Mouse (Mus musculus) fibroblast of lung, adult 2 months (primary cell): Measurements from ENCODE around the gene Gm6583.
"Not testable (repeated sequence)": the region's sequence is repeated elsewhere in the genome, so short reads cannot be mapped to it uniquely, and the experiment has no call there.

ENCODE experiments used
- DNase-seq: peaks from one replicate; pipeline ENCODE4 v3.0.0-alpha.2; 2011; ENCODE audit warnings: low read depth

The Gm6583 gene

DNA sequence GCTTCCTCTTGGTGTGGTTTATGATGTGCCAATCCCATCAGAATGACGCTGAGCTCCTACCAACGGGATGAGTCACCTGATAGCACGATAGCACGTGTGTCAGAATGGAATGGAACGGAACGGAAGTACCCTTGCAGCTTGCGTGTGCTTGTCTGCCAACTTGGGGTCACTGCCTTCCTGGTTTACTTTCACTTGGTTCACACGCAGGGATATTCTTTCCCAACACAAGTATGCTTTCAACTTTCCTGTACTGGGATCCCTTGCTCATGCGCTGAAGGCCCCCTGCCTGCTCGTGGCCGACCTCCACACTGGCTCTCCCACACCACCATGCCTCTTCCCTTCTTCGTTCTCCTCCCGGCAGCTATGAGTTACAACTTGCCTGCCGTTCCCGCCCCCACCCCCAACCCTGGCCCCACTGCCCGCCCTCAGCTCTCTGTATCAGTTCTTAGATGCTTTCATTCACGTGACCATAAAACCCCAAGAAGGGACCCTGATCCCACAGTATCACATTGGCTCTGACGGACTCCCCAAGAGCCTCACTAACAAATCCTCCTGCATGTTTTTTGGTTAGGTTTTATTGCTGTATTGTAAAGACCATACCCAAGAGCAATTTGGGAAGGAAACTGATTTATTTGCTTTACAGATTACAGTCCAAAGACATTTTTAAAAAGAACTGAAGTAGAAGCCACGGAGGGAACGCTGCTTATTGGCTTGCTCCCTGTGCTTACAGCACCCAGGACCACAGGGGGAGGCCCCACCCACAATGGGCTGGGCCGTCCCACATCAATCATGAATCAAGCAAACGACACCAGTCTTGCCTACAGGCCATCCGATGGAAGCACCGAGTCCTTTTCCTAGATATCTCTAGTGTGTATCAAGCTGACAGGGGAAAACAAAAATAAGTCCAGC lies 30.9 kb downstream of the Gm6583 start:
- DNase-seq = no peak

DNA sequence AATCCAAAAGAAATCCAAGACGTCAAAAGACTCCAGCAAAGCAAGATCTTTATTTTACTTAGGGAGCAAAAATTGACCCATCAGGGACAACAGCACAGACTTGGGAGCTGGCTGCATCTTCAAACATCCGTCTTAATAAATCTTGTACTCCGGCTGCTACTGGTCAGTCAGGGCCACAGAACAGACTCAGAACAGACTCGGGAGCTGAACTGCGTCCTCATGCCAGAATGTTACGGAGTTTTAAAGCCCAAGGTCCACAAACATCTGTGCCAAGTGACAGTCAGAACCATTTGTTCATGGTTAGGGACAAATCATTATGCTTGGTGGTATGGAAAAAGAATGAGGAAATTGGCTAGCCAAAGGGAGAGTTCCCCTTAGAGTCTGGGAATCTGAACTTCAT lies 32.6 kb downstream of the Gm6583 start:
- no peak for DNase-seq

DNA sequence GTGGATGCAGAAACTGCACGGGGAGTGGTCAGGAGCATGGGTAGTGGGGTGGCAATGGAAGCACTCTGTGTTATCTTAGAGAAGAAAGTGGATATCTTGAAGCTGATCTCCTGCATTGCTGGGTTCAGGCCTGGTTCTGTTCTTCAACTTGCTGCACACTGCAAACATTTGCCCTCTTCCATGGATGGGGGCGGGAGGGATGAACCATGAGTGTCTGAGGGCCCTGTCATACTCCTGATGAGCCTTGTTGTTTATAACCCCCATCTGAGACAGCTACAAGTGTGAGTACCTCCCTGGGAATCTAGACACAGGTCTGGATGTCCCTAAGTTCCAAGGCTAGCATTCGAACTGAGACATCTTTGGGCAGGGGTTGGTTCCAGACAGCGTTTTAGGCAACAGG lies 34.5 kb downstream of the Gm6583 start:
- no peak for DNase-seq

DNA sequence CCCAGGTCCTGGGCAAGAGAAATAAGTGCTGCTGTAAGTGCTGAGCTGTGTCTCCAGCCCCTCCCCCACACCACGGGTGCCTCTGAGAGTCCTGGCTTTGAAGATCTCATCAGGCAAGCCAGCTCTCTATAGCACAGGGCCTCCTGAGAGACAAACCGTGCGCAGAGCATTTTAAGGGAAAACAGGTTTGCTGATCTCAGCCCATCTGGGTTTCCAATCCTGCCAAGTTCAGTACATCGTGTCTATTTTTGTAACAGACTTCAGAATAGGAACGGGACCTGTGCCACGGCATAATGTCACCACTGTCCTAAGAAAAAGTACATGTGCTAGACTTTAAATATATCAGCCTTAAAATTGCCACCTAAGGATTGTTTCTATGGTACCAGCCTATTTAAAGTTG lies 34.9 kb downstream of the Gm6583 start:
- no peak for DNase-seq

DNA sequence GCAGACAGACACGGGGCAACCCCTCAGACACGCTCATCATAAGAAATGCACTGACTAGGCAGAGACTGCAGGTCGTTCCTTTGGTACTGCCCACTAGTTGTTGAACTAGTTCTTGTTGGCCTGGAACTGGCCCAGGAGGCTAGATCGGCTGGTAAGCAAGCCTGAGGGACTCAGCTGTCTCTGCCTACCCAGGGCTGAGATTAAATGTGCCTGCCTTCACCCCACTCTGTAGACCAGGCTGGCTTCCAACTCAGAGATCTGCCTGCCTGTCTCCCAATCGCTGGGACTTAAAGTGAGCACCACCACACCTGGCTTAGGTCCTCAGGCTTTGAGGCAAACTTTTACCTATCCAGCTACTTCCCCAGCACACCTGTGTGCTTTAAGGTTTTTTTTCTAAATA lies 35.5 kb downstream of the Gm6583 start:
- DNase-seq = no peak

DNA sequence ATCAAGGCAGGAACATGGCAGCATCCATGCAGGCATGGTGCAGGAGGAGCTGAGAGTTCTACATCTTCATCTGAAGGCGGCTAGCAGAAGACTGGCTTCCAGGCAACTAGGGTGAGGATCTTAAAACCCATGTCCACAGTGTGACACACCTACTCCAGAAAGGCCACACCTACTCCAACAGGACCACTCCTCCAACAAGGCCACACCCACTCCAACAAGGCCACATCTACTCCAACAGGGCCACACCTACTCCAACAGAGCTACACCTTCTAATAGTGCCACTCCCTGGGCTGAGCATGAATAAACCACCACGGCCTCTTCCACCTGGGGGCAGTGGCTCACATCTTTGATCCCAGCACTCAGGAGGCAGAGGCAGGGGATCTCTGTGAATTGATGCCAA lies 36.5 kb downstream of the Gm6583 start:
- not testable (repeated sequence) for DNase-seq

DNA sequence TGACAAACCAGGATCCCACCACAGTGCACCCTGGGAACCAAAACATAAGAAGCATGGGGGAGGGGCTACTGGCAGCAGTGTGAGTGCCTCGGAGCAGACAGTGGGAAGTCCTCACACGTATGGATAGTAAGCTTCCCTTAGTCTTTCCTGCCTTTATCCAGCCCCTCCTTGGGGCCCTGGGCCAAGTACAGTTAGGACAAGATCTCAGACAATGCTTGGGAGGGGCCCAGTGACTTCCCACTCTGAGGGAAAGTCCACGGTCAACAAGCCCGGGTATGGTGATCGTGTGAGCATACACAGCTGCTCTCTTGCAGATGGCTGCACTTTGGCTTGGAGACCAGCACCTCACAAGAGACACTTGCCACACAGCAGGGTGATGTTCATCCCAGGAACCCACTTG lies 38.5 kb downstream of the Gm6583 start:
- DNase-seq = no peak

DNA sequence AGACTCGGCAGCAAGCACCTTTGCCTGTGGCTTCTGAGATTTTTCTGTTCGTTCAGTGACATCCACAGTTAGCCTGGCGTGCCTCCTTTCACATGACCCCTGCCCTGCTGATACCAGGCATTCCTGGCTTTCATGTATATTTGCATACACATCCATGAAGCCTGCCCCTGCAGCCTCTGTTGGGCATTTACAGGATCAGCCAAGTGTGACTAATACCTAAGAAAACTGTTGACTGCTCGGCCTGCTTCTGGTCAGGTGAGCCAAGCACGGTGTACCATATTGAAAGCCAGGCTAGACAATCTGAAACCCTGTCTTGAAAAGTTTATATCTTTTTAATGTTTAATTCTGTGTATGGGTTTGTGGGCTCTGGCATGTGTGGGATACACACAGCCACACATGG lies 39.4 kb downstream of the Gm6583 start:
- no peak for DNase-seq

DNA sequence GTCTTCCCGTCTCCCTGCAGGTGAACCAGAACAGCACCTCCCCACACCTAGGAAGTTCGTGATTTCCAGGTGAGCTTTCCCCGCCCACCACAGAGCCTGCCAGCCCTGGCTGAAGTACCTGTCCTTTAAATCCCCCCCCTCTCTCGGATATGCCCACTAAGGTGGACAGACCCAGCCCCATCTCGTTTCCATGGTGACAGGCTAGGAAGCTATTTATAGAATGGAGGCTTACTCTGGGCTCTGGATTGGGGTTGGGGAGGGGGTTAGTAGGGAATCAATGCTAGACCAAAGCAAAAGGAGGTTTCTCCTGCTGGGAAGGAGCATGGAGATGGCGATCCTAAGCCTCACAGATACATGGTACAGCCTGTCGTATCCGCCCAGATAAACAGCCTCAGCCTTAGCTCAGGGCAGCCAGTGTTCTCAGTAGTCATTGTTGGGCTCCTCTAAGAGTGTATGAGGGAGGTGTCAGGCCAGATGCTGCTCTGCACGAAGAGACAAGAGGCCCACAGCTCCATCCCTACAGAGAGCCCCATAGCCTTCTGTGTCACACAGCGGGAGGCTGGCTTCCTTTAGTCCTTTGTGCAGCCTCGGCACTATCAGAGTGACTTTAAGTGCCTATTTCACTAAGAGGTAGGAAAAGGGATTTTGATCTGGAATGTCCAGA lies 42.5 kb downstream of the Gm6583 start:
- no peak for DNase-seq

DNA sequence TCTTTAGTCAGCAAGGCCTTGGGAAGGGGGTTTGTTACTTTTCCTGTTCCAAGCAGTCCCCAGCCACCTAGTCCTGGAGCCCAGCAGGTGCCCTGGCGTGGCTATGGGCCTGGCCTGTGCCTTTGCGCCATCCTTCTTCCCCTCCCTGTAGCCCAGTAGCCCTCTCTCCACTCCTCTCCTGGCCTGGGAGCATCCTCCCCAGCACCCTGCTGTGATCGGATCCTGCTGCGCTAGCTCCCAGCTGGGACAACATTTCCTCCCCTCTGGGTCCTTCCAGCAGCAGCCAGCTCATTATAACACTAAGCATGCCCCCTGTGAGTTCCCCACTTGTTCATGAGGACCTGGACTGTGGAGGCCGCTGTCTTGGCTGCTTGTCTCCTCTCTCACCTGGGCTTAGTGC lies 50.0 kb downstream of the Gm6583 start:
- no peak for DNase-seq
